Mouse (Mus musculus): Measurements from ENCODE around the gene Mknk2.

GRCm38 (mm10) chr10:80635345-80635744, 42.6 kb downstream of the Mknk2 start:
- no peak for TF ChIP-seq CTCF (IDR thresholded peaks at IDR 0.05; ENCODE audit: borderline replicate concordance, extremely low read depth, insufficient read depth, insufficient read length)
- no peak for TF ChIP-seq POLR2A (IDR thresholded peaks at IDR 0.05; ENCODE audit: borderline replicate concordance, extremely low read depth, insufficient read depth, insufficient read length, poor library complexity, severe bottlenecking)

All from brain, embryonic 14.5 days (tissue).